Mouse (Mus musculus) liver, postnatal 0 days (tissue): ENCODE results near the gene Mcl1.

Source experiments
- CTCF ChIP-seq: sonication (generic); IDR thresholded peaks from 2 replicates; pipeline ENCODE4 v1.5.1; 2016; ENCODE audit warnings: antibody characterized with exemption, low read depth
- EP300 ChIP-seq: IDR thresholded peaks from 2 replicates; pipeline ENCODE4 v1.6.1; 2016; ENCODE audit warnings: antibody characterized with exemption, low read depth, mild to moderate bottlenecking

- TF ChIP-seq CTCF (no peak), EP300 (no peak)
Measured at GRCm38 (mm10) chr3:95618511-95618910, 40.1 kb upstream of the Mcl1 start.
